Mouse (Mus musculus) bone marrow macrophage, adult 2 months (primary cell): ENCODE measurements around the gene Fcho1.

Source experiments
- CTCF ChIP-seq: IDR thresholded peaks from 2 replicates; pipeline ENCODE4 v1.5.1; 2012; ENCODE audit warnings: low read depth, mild to moderate bottlenecking, low read length, moderate library complexity
- POLR2A ChIP-seq: IDR thresholded peaks from 2 replicates; pipeline ENCODE4 v1.6.1; 2012; ENCODE audit warnings: mild to moderate bottlenecking, low read depth, low read length, borderline replicate concordance

DNA sequence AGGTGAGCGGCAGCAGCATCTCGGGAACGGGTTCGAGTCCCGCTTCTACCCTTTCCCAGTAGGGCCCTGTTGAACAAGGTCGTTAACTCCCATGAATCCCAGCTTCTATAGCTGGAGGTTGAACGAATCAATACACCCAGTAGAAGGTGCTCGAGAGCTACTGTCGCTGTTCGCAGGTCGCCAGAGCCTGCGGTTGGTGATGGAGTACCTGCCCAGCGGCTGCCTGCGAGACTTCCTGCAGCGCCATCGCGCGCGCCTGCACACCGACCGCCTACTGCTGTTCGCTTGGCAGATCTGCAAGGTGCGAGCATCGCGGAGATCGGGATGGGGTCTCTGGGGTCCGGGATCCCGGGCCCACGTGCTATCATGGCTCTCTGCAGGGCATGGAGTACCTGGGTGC, 39.9 kb downstream of the Fcho1 start:
- TF ChIP-seq POLR2A (no peak), CTCF (no peak)
